Mouse (Mus musculus) liver, embryonic 12.5 days (tissue): Measurements from ENCODE around the gene Znfx1. TPM values are rescaled to one million over a fixed set of nuclear protein-coding genes. Genes with fewer than 3 reads are reported as not detected.

ENCODE experiments used
- ATAC-seq: fragments of 200-750 bp; cut with Nextera tagmentation; 2 replicates; pipeline ENCODE4 v1.8.0; 2017; ENCODE audit warnings: moderate number of reproducible peaks, mild to moderate bottlenecking, moderate library complexity
- H3K27ac ChIP-seq: fragments of 300-500 bp; sonication (generic); 2 replicates; pipeline ENCODE4 v1.5.1; 2016; ENCODE audit warnings: mild to moderate bottlenecking
- H3K27me3 ChIP-seq: fragments of 300-500 bp; sonication (generic); replicated peaks from 2 replicates; pipeline ENCODE4 v1.6.1; 2016; ENCODE audit warnings: mild to moderate bottlenecking, moderate library complexity
- H3K36me3 ChIP-seq: fragments of 300-500 bp; sonication (generic); 2 replicates; pipeline ENCODE4 v1.6.1; 2016; ENCODE audit warnings: mild to moderate bottlenecking, moderate library complexity
- H3K4me1 ChIP-seq: fragments of 300-500 bp; sonication (generic); 2 replicates; pipeline ENCODE4 v1.6.1; 2016
- H3K4me2 ChIP-seq: fragments of 300-500 bp; sonication (generic); 2 replicates; pipeline ENCODE4 v1.6.1; 2016; ENCODE audit warnings: mild to moderate bottlenecking, moderate library complexity
- H3K4me3 ChIP-seq: fragments of 300-500 bp; sonication (generic); 2 replicates; pipeline ENCODE4 v1.5.1; 2016; ENCODE audit warnings: mild to moderate bottlenecking, moderate library complexity
- H3K9ac ChIP-seq: fragments of 300-500 bp; sonication (generic); 2 replicates; pipeline ENCODE4 v1.6.1; 2016; ENCODE audit warnings: mild to moderate bottlenecking, moderate library complexity
- H3K9me3 ChIP-seq: fragments of 300-500 bp; sonication (generic); replicated peaks from 2 replicates; pipeline ENCODE4 v1.6.1; 2016; ENCODE audit warnings: mild to moderate bottlenecking, moderate library complexity
- WGBS: fragments of 180-500 bp; shearing (Covaris S2); methylation state at CpG from one replicate; pipeline ENCODE4 v1.1.7; 2016; ENCODE audit not compliant: insufficient replicate concordance; 5-methylcytosine and 5-hydroxymethylcytosine counted together
- polyA plus RNA-seq: library from polyadenylated mRNA; unstranded; fragments of >200 nt; fragmentation: Nextera tagmentation; extraction: Ambion mirVana; gene quantifications from 2 replicates; pipeline ENCODE4 v1.2.1, GENCODE M21; 2016

Gene Znfx1
- polyA plus RNA-seq, 1 experiment from 2014 or later = 13.8 TPM

DNA sequence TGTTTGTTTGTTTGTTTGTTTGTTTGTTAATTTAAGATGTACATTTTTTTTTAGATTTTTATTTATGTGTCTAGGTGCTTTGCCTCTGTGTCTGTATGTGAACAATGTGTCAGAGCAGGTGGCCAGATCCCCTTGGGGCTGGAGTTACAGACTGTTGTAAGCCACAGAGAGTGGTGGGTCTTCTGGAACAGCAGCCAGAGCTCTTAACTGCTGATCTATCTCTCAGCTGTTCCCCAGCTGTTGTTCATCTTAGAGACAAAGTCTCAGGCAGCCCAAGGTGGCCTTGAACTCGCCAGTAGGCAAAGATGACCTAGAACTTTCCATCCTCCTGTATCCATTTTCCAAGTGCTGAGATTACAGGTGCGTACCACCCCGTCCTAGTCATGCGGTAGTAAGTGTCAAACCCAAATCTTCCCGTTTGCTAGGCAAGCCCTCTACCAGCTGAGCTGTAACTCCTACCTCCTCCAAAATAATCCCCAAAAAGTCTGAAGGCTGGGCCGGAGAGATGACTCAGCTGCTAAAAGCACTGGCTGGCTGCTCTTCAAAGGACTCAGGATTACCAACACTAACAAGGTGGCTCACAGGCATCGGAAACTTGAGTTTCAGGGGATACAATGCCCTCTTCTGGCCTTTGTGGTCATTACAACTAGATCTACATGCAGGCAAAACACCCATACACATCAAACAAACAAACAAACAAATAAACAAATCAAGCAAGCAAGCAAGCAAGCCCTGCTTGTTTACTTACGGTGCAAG lies 58.5 kb downstream of the Znfx1 start:
- 41% methylated on average over 8 of the region's 8 CpGs for WGBS
- H3K9ac ChIP-seq = no peak overlapping the region
- no peaks in the 10 kb centered on the region for H3K36me3 ChIP-seq
- H3K4me3 ChIP-seq = no peak overlapping the region
- H3K27ac ChIP-seq = no peak overlapping the region
- peak; percentile 34; the same call in 1 of the 2 replicates for ATAC-seq
- H3K4me1 ChIP-seq = peaks cover 17% of the 10 kb centered on the region
- H3K9me3 ChIP-seq = no peaks in the 10 kb centered on the region
- H3K4me2 ChIP-seq = no peak overlapping the region
- peaks cover 10% of the 10 kb centered on the region for H3K27me3 ChIP-seq

DNA sequence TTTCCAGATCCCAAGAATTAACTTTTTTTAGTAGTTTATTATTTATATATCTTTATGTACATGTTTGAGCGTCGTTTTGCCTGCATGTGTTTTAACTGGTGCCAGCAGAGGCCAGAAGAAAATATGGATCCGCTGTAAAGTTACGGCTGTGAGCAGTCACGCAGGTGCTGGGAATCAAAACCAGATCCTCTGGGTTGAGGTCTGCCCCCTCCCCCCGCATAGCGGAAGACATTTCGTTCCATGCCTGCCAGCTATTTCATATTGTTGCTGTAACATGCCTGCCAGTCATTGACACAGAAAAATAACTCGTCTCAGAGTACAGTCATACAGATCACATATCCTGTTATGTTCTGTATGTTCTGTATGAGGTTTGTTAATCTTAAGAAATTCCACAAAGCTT lies 61.3 kb downstream of the Znfx1 start:
- WGBS = 67% methylated on average over 9 of the region's 9 CpGs
- H3K4me1 ChIP-seq = peaks cover 8% of the 10 kb centered on the region
- no peak overlapping the region for H3K4me3 ChIP-seq
- peaks cover 3% of the 10 kb centered on the region; the same call in 1 of the 2 replicates for H3K27me3 ChIP-seq
- no peaks in the 10 kb centered on the region for H3K9me3 ChIP-seq
- ATAC-seq = no peak
- H3K27ac ChIP-seq = no peak overlapping the region
- H3K9ac ChIP-seq = no peak overlapping the region
- H3K4me2 ChIP-seq = no peak overlapping the region
- H3K36me3 ChIP-seq = no peaks in the 10 kb centered on the region

DNA sequence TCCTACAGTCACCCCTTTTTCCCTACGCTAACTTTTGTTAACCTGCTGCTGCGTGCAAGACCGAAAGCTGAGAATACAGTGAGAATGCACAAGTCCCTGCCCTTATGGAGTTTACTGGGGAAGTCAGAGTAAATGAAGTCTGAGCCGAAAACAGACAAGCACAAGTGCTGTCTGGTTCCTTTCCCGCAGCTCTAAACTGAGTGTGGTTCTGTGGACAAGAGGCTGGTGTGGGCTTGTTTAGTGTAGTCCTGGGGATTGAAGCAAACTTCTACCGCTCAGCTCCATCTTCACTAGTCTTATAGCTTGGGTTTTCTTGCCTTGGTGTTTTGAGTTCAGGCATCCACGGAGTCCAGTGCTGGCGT lies 66.3 kb downstream of the Znfx1 start:
- peak overlapping the region; percentile 81 for H3K27ac ChIP-seq
- peaks cover 43% of the 10 kb centered on the region for H3K4me1 ChIP-seq
- peak overlapping the region; percentile 78 for H3K4me2 ChIP-seq
- 35% methylated on average over 8 of the region's 8 CpGs for WGBS
- H3K27me3 ChIP-seq = peaks cover 3% of the 10 kb centered on the region; the same call in 1 of the 2 replicates
- peak overlapping the region; percentile 95 for H3K4me3 ChIP-seq
- ATAC-seq = peak; percentile 13
- peak overlapping the region; percentile 72 for H3K9ac ChIP-seq
- H3K36me3 ChIP-seq = no peaks in the 10 kb centered on the region
- no peaks in the 10 kb centered on the region for H3K9me3 ChIP-seq

DNA sequence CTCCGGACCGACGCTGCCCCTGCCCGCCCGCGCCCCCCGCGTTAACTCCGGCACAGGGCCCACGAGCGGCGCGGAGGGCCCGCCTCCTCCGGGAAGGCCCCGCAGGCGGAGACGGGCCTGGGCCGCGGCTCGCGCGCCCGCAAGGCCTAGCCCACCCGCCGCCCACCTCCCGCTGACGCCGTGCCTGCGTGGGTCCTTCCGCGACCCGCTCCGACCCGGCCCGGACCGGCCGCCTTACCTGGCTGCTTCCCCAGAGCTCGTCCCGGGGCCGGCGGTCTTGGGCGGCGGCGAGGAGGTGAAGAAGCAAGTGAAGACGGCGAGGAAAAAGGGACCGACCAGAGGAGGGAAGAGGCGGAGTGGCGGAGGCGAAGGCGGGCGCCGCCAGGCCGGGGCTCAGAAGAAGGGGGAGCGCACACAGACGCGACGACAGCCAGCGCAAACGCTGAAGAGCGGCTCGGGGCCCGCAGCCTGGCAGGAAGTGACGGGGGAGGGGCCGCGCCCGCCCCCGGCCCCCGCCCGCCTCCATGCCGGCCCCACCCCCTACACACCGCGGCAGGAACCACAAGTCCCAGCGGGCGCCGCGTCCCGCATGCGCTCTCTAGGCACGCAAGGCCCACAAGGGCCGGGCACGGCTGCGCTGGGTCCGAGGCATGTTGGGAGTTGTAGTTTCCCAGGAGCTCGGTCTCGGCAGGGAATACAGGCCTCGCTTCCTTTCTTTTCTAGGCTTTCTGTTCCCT lies 66.9 kb downstream of the Znfx1 start, which contains the start of gene Stau1:
TSS of gene Stau1 (minus strand) at position 504 of the 737 bp plus-strand sequence.
- Histone ChIP-seq H3K36me3 (no peaks in the 10 kb centered on the region), H3K9me3 (no peaks in the 10 kb centered on the region), H3K27me3 (0 out of 2 replicates have a peak, but pooled peaks cover 2% of the 10 kb centered on the region), H3K4me3 (peak within 1 kb of the TSS; percentile 95), H3K9ac (peak within 1 kb of the TSS; percentile 97), H3K27ac (peak within 1 kb of the TSS; percentile 95), H3K4me2 (peak within 1 kb of the TSS; percentile 78), H3K4me1 (peaks cover 48% of the 10 kb centered on the region)
- under 1% methylated on average over 84 of the region's 88 CpGs for WGBS
- ATAC-seq = peak; percentile 99

DNA sequence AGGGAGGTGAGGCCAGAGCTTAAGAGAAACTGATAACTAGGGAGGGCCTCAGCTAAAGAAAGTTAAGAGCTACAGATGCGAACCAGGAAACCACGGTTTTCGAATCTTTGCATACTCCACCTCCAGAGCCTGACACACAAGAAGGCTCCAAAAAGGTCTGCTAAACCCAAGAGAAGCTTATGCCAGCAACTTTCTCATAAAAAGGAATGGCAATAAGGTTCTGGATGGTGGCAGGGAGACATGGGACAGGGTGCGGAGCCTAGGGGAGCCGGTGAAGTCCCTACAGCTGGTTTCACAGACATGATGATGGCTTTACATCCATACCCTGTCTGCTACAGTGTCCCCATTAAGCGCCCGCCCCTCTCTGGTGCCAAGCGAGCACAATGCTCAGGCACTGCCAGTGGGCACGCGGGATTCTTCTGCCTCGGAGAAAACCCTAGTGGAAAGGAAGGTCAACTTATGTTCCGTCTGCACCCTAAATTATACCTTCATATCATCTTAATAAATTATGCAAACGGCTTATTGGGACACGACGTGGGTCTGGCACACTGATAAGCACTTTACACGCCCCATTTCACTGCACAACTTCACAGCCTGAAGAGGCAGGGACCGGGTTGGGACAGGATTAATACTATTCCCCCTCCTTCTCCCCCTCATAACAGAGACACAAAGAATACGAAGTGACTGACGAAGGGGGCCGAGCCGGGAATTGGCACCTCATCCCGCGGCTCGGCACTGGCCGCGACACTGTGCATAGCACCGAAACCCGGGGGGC lies 67.6 kb downstream of the Znfx1 start:
- Histone ChIP-seq H3K27me3 (no peaks in the 10 kb centered on the region), H3K9ac (peak overlapping the region; percentile 97), H3K4me1 (peaks cover 56% of the 10 kb centered on the region), H3K27ac (peak overlapping the region; percentile 95), H3K9me3 (no peaks in the 10 kb centered on the region), H3K36me3 (no peaks in the 10 kb centered on the region), H3K4me3 (peak overlapping the region; percentile 95), H3K4me2 (peak overlapping the region; percentile 78)
- ATAC-seq = peak; percentile 36
- under 1% methylated on average over 28 of the region's 28 CpGs for WGBS

DNA sequence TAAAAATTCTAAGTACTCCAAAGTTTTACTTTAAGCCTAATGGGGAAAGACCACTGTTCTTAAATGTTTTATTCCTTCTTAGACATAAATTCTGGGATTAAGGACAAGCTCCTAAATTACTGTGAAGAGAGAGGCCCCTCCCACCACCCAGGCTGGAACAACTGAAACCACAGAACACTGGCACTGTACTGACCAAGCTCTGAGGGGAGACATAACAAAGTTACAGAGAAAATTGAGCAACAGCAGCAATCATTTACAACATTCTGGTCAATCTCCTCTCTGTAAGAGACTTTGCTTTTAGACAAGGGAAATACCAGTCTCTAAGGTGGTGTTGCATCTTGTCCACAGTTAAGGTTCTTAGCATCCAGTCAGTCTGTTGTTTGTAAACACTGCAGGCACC lies 70.9 kb downstream of the Znfx1 start:
- H3K4me2 ChIP-seq = peak overlapping the region; percentile 12; the same call in 1 of the 2 replicates
- H3K4me1 ChIP-seq = peaks cover 81% of the 10 kb centered on the region
- H3K36me3 ChIP-seq = no peaks in the 10 kb centered on the region
- ATAC-seq = no peak
- peak overlapping the region; percentile 33; the same call in 1 of the 2 replicates for H3K9ac ChIP-seq
- H3K9me3 ChIP-seq = no peaks in the 10 kb centered on the region
- H3K27me3 ChIP-seq = no peaks in the 10 kb centered on the region
- no peak overlapping the region for H3K4me3 ChIP-seq
- H3K27ac ChIP-seq = peak overlapping the region; percentile 70

DNA sequence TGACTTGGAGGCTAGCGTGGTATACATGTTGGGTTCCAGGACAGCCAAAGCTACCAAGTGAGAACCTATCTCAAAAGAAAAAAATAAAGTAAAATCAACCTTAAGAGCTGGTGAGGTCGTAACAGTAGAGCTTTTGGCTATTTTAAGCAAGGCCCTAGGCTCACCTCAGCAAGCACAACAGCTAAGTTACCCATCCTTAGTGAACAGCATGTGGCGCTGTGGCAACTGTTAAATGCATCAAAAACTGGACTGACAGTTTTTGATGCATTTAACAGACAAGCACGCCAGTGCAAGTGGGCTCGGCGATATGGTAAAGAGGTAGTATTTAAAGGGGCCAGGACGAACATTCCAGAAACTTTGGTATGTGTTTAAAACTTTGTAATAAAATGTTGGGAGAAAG lies 72.0 kb downstream of the Znfx1 start:
- Histone ChIP-seq H3K27me3 (no peaks in the 10 kb centered on the region), H3K9ac (no peak overlapping the region), H3K9me3 (no peaks in the 10 kb centered on the region), H3K4me3 (no peak overlapping the region), H3K27ac (peak overlapping the region; percentile 11; the same call in 1 of the 2 replicates), H3K4me2 (no peak overlapping the region), H3K4me1 (peaks cover 75% of the 10 kb centered on the region), H3K36me3 (no peaks in the 10 kb centered on the region)
- no peak for ATAC-seq
- 64% methylated on average over 7 of the region's 7 CpGs for WGBS

Other genes with a start within 250 kb of the Znfx1 start
- 108 and 109 TPM in 2 replicates for gene Cse1l, start 157.0 kb downstream of the Znfx1 start, polyA plus RNA-seq
- gene Stau1, start 66.7 kb downstream of the Znfx1 start, polyA plus RNA-seq = 36.1 and 37.7 TPM in 2 replicates
- gene Ddx27, start 47.8 kb downstream of the Znfx1 start, polyA plus RNA-seq = 78.8 and 79.3 TPM in 2 replicates
- gene Kcnb1, start 127.1 kb upstream of the Znfx1 start, polyA plus RNA-seq = 0.19 and 0.43 TPM in 2 replicates
- 2.4 and 2.9 TPM in 2 replicates for gene Ptgis, start 177.6 kb upstream of the Znfx1 start, polyA plus RNA-seq